Mouse (Mus musculus) lung, postnatal 25 days (tissue): ENCODE measurements at regions not wholly inside any gene's neighbourhood (a gene's known extent, or its start where the extent isn't known, plus 50 kb on each side); places are given as distances from the start of the nearest gene placed in this dataset.
A peak's percentile ranks its signal among the peaks of the same experiment; 100 is the strongest.

ENCODE experiments used
- DNase-seq: peaks from one replicate; pipeline ENCODE4 v3.0.0; 2022; ENCODE audit warnings: low spot score

GRCm38 (mm10) chr5:43089941-43090340, 143.0 kb upstream of the Cpeb2 start:
- no peak for DNase-seq

- DNase-seq, result no peak
Observed at GRCm38 (mm10) chr5:43093647-43094326, 139.2 kb upstream of the Cpeb2 start.

- peak; percentile 12 for DNase-seq
Observed at GRCm38 (mm10) chr5:43094329-43094898, 138.6 kb upstream of the Cpeb2 start.

GRCm38 (mm10) chr5:43102000-43102459, 130.9 kb upstream of the Cpeb2 start:
- no peak for DNase-seq

GRCm38 (mm10) chr5:43102590-43102989, 130.4 kb upstream of the Cpeb2 start:
- DNase-seq, result no peak

- DNase-seq, result no peak
Observed at GRCm38 (mm10) chr5:43103728-43104127, 129.2 kb upstream of the Cpeb2 start.

- no peak for DNase-seq
Observed at GRCm38 (mm10) chr5:43105528-43105927, 127.4 kb upstream of the Cpeb2 start.

- DNase-seq, result no peak
Observed at GRCm38 (mm10) chr5:43107436-43108259, 125.3 kb upstream of the Cpeb2 start.

- DNase-seq, result no peak
Observed at GRCm38 (mm10) chr5:43108260-43108589, 124.7 kb upstream of the Cpeb2 start.

GRCm38 (mm10) chr5:43110122-43110521, 122.8 kb upstream of the Cpeb2 start:
- DNase-seq, result no peak

GRCm38 (mm10) chr5:43111740-43112139, 121.2 kb upstream of the Cpeb2 start:
- no peak for DNase-seq

GRCm38 (mm10) chr5:43113405-43114119, 119.4 kb upstream of the Cpeb2 start:
- no peak for DNase-seq

- DNase-seq, result no peak
Observed at GRCm38 (mm10) chr5:43115507-43115906, 117.5 kb upstream of the Cpeb2 start.

GRCm38 (mm10) chr5:43116821-43117220, 116.1 kb upstream of the Cpeb2 start:
- DNase-seq, result no peak

GRCm38 (mm10) chr5:43121065-43121464, 111.9 kb upstream of the Cpeb2 start:
- no peak for DNase-seq

- DNase-seq, result no peak
Observed at GRCm38 (mm10) chr5:43124301-43124700, 108.7 kb upstream of the Cpeb2 start.

- no peak for DNase-seq
Observed at GRCm38 (mm10) chr5:43125774-43126536, 107.0 kb upstream of the Cpeb2 start.

- no peak for DNase-seq
Observed at GRCm38 (mm10) chr5:43130377-43130776, 102.6 kb upstream of the Cpeb2 start.

GRCm38 (mm10) chr5:43130901-43131557, 101.9 kb upstream of the Cpeb2 start:
- no peak for DNase-seq

GRCm38 (mm10) chr5:43133672-43134071, 99.3 kb upstream of the Cpeb2 start:
- no peak for DNase-seq

GRCm38 (mm10) chr5:43136142-43136541, 96.8 kb upstream of the Cpeb2 start:
- DNase-seq, result no peak
